Mouse (Mus musculus) embryonic fibroblast, embryonic 13.5 days (primary cell): Measurements from ENCODE around the gene Fam19a3.

Experiments
- CTCF ChIP-seq: IDR thresholded peaks from 2 replicates; pipeline ENCODE4 v1.5.1; 2011; ENCODE audit warnings: mild to moderate bottlenecking, control low read depth, low read length, moderate library complexity, borderline replicate concordance; ENCODE audit not compliant: insufficient read depth
- POLR2A ChIP-seq: IDR thresholded peaks from 2 replicates; pipeline ENCODE4 v1.6.1; 2011; ENCODE audit warnings: low read depth, mild to moderate bottlenecking, control low read depth, low read length, moderate library complexity

DNA sequence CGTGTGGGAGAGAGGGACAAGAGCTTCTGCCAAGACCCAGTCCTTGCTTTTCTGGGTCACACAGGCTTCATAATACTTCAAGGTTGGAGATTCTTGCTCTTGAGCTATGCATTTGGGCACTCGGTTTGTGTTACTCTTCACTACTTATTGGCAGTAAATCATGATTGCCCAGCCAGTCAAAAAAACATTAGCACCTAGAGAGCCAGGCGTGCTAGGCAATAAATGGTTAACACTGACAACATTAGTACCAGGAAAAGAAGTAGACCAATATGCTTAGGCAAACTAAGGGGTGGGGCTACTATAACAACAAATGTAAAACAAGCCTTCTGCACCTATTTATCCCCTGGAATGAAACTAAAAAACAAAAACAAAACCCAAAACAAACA is 37.1 kb upstream of the Fam19a3 start:
- no peak for TF ChIP-seq CTCF
- no peak for TF ChIP-seq POLR2A
